Mouse (Mus musculus) embryonic fibroblast, embryonic 13.5 days (primary cell): ENCODE results near the gene Ccdc126.

Source experiments
- CTCF ChIP-seq: IDR thresholded peaks from 2 replicates; pipeline ENCODE4 v1.5.1; 2011; ENCODE audit warnings: mild to moderate bottlenecking, control low read depth, low read length, moderate library complexity, borderline replicate concordance; ENCODE audit not compliant: insufficient read depth
- POLR2A ChIP-seq: IDR thresholded peaks from 2 replicates; pipeline ENCODE4 v1.6.1; 2011; ENCODE audit warnings: low read depth, mild to moderate bottlenecking, control low read depth, low read length, moderate library complexity

GRCm38 (mm10) chr6:49325294-49325693, 6.2 kb downstream of the Ccdc126 start:
- TF ChIP-seq CTCF (no peak), POLR2A (no peak)
